Mouse (Mus musculus) midbrain, embryonic 11.5 days (tissue): ENCODE results near the gene Stard13. TPM values are rescaled to one million over a fixed set of nuclear protein-coding genes. Genes with fewer than 3 reads are reported as not detected.

Experiments used
- ATAC-seq: fragments of 200-750 bp; cut with Nextera tagmentation; 2 replicates; pipeline ENCODE4 v1.8.0; 2017; ENCODE audit warnings: moderate TSS enrichment, moderate library complexity; ENCODE audit not compliant: low FRiP score
- DNase-seq: peaks from one replicate; pipeline ENCODE4 v3.0.0; 2015; ENCODE audit warnings: low spot score; ENCODE audit errors: missing footprints
- H3K27ac ChIP-seq: fragments of 300-500 bp; sonication (generic); 2 replicates; pipeline ENCODE4 v1.5.1; 2014; ENCODE audit warnings: low read depth, low read length
- H3K27me3 ChIP-seq: fragments of 300-500 bp; sonication (generic); 2 replicates; pipeline ENCODE4 v1.6.1; 2014; ENCODE audit warnings: mild to moderate bottlenecking, low read length, moderate library complexity, mixed read lengths; ENCODE audit not compliant: control insufficient read depth, insufficient read depth
- H3K36me3 ChIP-seq: fragments of 300-500 bp; sonication (generic); 2 replicates; pipeline ENCODE4 v1.6.1; 2014; ENCODE audit warnings: mild to moderate bottlenecking, low read length, moderate library complexity, mixed read lengths; ENCODE audit not compliant: control insufficient read depth, insufficient read depth
- H3K4me1 ChIP-seq: fragments of 300-500 bp; sonication (generic); 2 replicates; pipeline ENCODE4 v1.6.1; 2014; ENCODE audit warnings: low read length; ENCODE audit not compliant: control insufficient read depth, insufficient read depth
- H3K4me2 ChIP-seq: fragments of 300-500 bp; sonication (generic); 2 replicates; pipeline ENCODE4 v1.6.1; 2014; ENCODE audit warnings: mild to moderate bottlenecking, moderate library complexity
- H3K4me3 ChIP-seq: fragments of 300-500 bp; sonication (generic); 2 replicates; pipeline ENCODE4 v1.5.1; 2014; ENCODE audit warnings: low read depth, low read length
- H3K9ac ChIP-seq: fragments of 300-500 bp; sonication (generic); 2 replicates; pipeline ENCODE4 v1.6.1; 2014; ENCODE audit warnings: low read length
- H3K9me3 ChIP-seq: fragments of 300-500 bp; sonication (generic); 2 replicates; pipeline ENCODE4 v1.6.1; 2016; ENCODE audit warnings: low read length; ENCODE audit not compliant: control insufficient read depth
- WGBS: fragments of 180-500 bp; shearing (Covaris S2); extraction: QIAGEN DNeasy Blood & Tissue Kit; methylation state at CpG from one replicate; pipeline ENCODE4 v1.1.7; 2014; 5-methylcytosine and 5-hydroxymethylcytosine counted together
- polyA plus RNA-seq: library from polyadenylated mRNA; unstranded; fragments of >200 nt; fragmentation: Nextera tagmentation; extraction: Ambion mirVana; gene quantifications from 2 replicates; pipeline ENCODE4 v1.2.1, GENCODE M21; 2014

Gene Stard13
- polyA plus RNA-seq, 1 experiment from 2014 or later, result 2.9 TPM

DNA sequence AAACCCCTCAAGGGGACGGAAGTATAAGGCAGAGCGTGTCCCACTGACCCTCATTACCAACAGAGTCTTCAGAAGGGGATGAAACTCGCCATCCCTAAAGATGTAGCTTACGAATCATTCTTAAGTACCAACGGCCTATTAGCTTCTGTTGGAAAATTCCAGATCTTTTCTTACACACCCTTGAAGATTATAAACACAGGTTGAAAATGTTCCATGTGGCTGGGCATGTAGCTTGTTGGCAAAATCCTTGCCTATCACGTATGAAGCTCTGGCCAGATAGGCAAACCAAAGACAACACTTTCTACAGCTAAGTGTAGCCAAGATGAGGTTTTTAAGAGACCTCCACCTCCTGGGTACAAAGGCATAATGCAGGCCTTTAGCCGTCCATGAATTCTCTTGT, 124.7 kb downstream of the Stard13 start:
- Histone ChIP-seq H3K27me3 (no peaks in the 10 kb centered on the region), H3K9me3 (no peaks in the 10 kb centered on the region), H3K9ac (no peak overlapping the region), H3K27ac (no peak overlapping the region), H3K4me1 (no peaks in the 10 kb centered on the region), H3K36me3 (no peaks in the 10 kb centered on the region), H3K4me3 (no peak overlapping the region), H3K4me2 (no peak overlapping the region)
- ATAC-seq (no peak), DNase-seq (no peak)
- WGBS, result 83% methylated on average over 7 of the region's 7 CpGs

DNA sequence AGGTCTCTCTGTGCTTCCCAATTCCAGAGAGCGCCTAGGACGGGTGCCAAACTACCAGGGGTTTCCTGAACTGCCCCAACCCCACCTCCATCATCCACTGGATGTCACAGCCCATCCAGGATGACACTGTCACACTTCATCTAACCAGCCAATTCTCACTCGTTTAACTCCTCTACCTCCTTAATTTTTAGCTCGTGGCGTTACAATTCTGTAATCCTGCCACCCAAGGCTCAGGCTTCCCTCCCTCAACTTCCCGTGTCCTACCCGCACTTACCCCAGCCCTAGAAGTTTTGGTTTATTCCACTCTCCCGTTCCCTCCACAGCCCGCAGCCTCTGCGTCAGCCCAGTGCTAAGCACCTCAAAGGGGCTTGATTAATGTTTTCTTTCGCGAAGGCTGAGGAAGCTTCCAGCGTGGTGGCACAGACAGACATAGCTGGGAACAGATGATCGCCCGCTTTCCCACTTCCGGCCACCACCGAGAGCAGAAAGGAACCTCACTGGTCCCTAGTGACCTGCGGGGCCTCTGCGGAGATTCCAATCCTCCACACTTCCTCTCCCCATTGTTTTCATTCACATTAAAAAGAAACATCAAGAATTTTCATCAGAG, 125.2 kb downstream of the Stard13 start:
- Histone ChIP-seq H3K4me3 (no peak overlapping the region), H3K9me3 (no peaks in the 10 kb centered on the region), H3K27ac (no peak overlapping the region), H3K9ac (no peak overlapping the region), H3K36me3 (no peaks in the 10 kb centered on the region), H3K27me3 (no peaks in the 10 kb centered on the region), H3K4me1 (no peaks in the 10 kb centered on the region), H3K4me2 (no peak overlapping the region)
- no peak for ATAC-seq
- WGBS, result 71% methylated on average over 19 of the region's 19 CpGs
- no peak for DNase-seq

DNA sequence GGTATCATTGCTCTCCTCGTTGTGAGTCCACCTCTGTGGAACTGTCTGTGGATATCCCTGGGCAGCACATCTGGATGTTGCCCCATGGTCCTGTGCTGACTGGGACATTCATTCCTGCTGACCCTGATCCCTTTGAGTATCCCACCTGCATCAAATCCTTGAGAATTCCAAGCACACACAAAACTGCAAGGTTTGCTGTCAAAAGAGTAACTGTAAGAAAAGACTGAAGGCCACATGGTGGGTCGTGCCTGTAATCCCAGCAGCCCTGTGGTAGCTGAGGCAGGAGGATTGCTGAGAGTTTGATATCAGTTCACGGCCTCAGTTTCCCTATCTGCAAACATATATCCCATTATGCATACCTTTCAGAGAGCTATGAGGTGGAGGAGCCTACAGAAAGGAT, 126.8 kb downstream of the Stard13 start:
- no peaks in the 10 kb centered on the region for H3K9me3 ChIP-seq
- no peaks in the 10 kb centered on the region for H3K27me3 ChIP-seq
- DNase-seq, result no peak
- H3K27ac ChIP-seq, result no peak overlapping the region
- WGBS, result 88% methylated on average over 3 of the region's 3 CpGs
- no peak for ATAC-seq
- no peak overlapping the region for H3K4me2 ChIP-seq
- H3K36me3 ChIP-seq, result no peaks in the 10 kb centered on the region
- no peak overlapping the region for H3K9ac ChIP-seq
- no peaks in the 10 kb centered on the region for H3K4me1 ChIP-seq
- H3K4me3 ChIP-seq, result no peak overlapping the region

DNA sequence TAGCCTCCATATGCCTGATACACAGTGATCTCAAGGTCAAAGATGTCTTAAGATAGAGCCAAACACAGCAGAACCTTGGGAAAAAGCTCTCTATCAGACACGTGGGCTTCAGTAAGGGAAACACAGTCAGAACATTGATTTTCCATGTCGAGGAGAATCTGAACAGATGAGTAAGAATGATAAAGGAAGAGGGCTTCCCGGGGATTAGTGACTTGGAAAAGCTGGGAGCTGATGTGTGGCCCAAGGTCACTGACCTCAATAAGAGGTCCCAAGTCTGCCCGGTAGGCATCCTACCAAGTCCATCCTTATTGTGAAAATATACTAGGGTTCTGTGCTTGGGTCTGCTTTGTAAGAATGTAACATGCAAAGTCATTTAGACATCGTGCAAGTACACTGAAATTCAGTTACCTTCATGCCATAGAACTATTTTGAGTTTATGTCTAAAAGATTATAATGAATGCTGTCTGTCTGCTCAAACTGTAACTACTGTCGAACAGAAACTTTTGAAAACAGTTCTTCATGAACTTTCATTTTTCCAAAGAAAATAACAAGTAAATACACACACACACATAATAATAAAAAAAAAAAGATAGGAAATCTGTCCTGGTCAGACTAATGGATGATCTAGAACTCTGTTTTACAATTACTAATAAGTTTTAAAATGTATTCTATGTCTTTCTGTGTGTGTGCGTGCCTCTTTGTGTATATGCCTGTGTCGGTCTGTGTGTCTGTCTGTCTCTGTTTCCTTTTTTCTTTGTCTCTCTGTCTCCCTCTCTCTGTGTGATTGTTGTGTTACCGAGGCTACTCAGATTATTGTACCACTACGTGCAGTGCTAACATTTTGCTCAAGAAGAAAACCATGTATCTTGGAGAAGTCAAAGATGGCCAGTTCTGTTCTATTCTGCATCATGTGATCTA, 128.3 kb downstream of the Stard13 start:
- Histone ChIP-seq H3K9me3 (no peaks in the 10 kb centered on the region), H3K27me3 (no peaks in the 10 kb centered on the region), H3K4me3 (no peak overlapping the region), H3K27ac (no peak overlapping the region), H3K4me1 (no peaks in the 10 kb centered on the region), H3K9ac (no peak overlapping the region), H3K36me3 (no peaks in the 10 kb centered on the region), H3K4me2 (no peak overlapping the region)
- ATAC-seq (no peak), DNase-seq (no peak)
- 79% methylated on average over 10 of the region's 10 CpGs for WGBS

- no peak for DNase-seq
- no peak overlapping the region for H3K27ac ChIP-seq
- H3K9ac ChIP-seq, result no peak overlapping the region
- ATAC-seq, result no peak
- H3K27me3 ChIP-seq, result no peaks in the 10 kb centered on the region
- 69% methylated on average over 9 of the region's 9 CpGs for WGBS
- H3K4me3 ChIP-seq, result no peak overlapping the region
- H3K9me3 ChIP-seq, result no peaks in the 10 kb centered on the region
- no peaks in the 10 kb centered on the region for H3K4me1 ChIP-seq
- H3K4me2 ChIP-seq, result no peak overlapping the region
- H3K36me3 ChIP-seq, result no peaks in the 10 kb centered on the region
Observed at GRCm38 (mm10) chr5:151104354-151105053, 129.1 kb downstream of the Stard13 start.

- WGBS, result 86% methylated on average over 4 of the region's 4 CpGs
- DNase-seq, result no peak
Observed at GRCm38 (mm10) chr5:151103284-151103683, 130.4 kb downstream of the Stard13 start.

GRCm38 (mm10) chr5:151102262-151102661, 131.4 kb downstream of the Stard13 start:
- no peak for ATAC-seq
- Histone ChIP-seq H3K4me1 (no peaks in the 10 kb centered on the region), H3K4me3 (no peak overlapping the region), H3K36me3 (no peaks in the 10 kb centered on the region), H3K27ac (no peak overlapping the region), H3K27me3 (no peaks in the 10 kb centered on the region), H3K9ac (no peak overlapping the region), H3K4me2 (no peak overlapping the region), H3K9me3 (no peaks in the 10 kb centered on the region)
- no peak for DNase-seq
- WGBS, result 37% methylated on average over 2 of the region's 2 CpGs

More at GRCm38 (mm10) chr5:151103284-151103683, 130.4 kb downstream of the Stard13 start:
- ATAC-seq, result no peak
- Histone ChIP-seq H3K9me3 (no peaks in the 10 kb centered on the region), H3K36me3 (no peaks in the 10 kb centered on the region), H3K27ac (no peak overlapping the region), H3K9ac (no peak overlapping the region), H3K4me1 (no peaks in the 10 kb centered on the region), H3K27me3 (no peaks in the 10 kb centered on the region), H3K4me3 (no peak overlapping the region), H3K4me2 (no peak overlapping the region)

GRCm38 (mm10) chr5:151096012-151096411, 137.6 kb downstream of the Stard13 start:
- ATAC-seq, result no peak
- 78% methylated on average over 6 of the region's 6 CpGs for WGBS

More at GRCm38 (mm10) chr5:151096012-151096411, 137.6 kb downstream of the Stard13 start:
- Histone ChIP-seq H3K4me2 (no peak overlapping the region), H3K4me3 (no peak overlapping the region), H3K27ac (no peak overlapping the region), H3K36me3 (no peaks in the 10 kb centered on the region), H3K9ac (no peak overlapping the region), H3K9me3 (no peaks in the 10 kb centered on the region), H3K4me1 (no peaks in the 10 kb centered on the region), H3K27me3 (no peaks in the 10 kb centered on the region)
- no peak for DNase-seq
